Mouse (Mus musculus) kidney, postnatal 14 days (tissue): ENCODE data around the gene Ccdc116.
A peak's percentile ranks its signal among the peaks of the same experiment; 100 is the strongest.
"Not testable (repeated sequence)": the region's sequence is repeated elsewhere in the genome, so short reads cannot be mapped to it uniquely, and the experiment has no call there.

Source experiments
- DNase-seq: peaks from one replicate; pipeline ENCODE4 v3.0.0; 2022; ENCODE audit warnings: mixed read lengths

Ccdc116 gene

GRCm38 (mm10) chr16:17146772-17147235 lies at the start of gene Ccdc116:
Gene Ccdc116 (minus strand): TSS chr16:17147229.
- peak; percentile 82 for DNase-seq

GRCm38 (mm10) chr16:17193823-17194222 lies 46.8 kb upstream of the Ccdc116 start:
- no peak for DNase-seq

- no peak for DNase-seq
These were observed 38.4 kb upstream of the Ccdc116 start for GRCm38 (mm10) chr16:17185475-17185874.

- DNase-seq: no peak
These were observed 36.0 kb upstream of the Ccdc116 start for GRCm38 (mm10) chr16:17183003-17183402.

- DNase-seq: no peak
These were observed 35.1 kb upstream of the Ccdc116 start for GRCm38 (mm10) chr16:17182136-17182535.

- DNase-seq: no peak
These were observed 34.4 kb upstream of the Ccdc116 start for GRCm38 (mm10) chr16:17181382-17181781.

GRCm38 (mm10) chr16:17179706-17180105 lies 32.7 kb upstream of the Ccdc116 start:
- DNase-seq: no peak

GRCm38 (mm10) chr16:17177623-17178170 lies 30.7 kb upstream of the Ccdc116 start:
- no peak for DNase-seq

GRCm38 (mm10) chr16:17175765-17176164 lies 28.7 kb upstream of the Ccdc116 start:
- no peak for DNase-seq

GRCm38 (mm10) chr16:17168049-17168448 lies 21.0 kb upstream of the Ccdc116 start:
- no peak for DNase-seq

GRCm38 (mm10) chr16:17167179-17167578 lies 20.1 kb upstream of the Ccdc116 start:
- DNase-seq: no peak

- DNase-seq: not testable (repeated sequence)
These were observed 18.4 kb upstream of the Ccdc116 start for GRCm38 (mm10) chr16:17165478-17165877.

GRCm38 (mm10) chr16:17154346-17154745 lies 7.3 kb upstream of the Ccdc116 start:
- peak; percentile 27 for DNase-seq

- no peak for DNase-seq
These were observed 4.8 kb upstream of the Ccdc116 start for GRCm38 (mm10) chr16:17151874-17152273.

- peak; percentile 25 for DNase-seq
These were observed 3.7 kb upstream of the Ccdc116 start for GRCm38 (mm10) chr16:17150520-17151258.

GRCm38 (mm10) chr16:17148084-17148483 lies 1.1 kb upstream of the Ccdc116 start:
- peak; percentile 22 for DNase-seq

GRCm38 (mm10) chr16:17147391-17147929 lies 431 bp upstream of the Ccdc116 start:
- peak; percentile 12 for DNase-seq

- no peak for DNase-seq
These were observed 2.7 kb downstream of the Ccdc116 start, which contains the start of gene Ydjc for GRCm38 (mm10) chr16:17144339-17144738. Gene Ydjc (plus strand): TSS chr16:17144621.

- DNase-seq: no peak
These were observed 9.7 kb downstream of the Ccdc116 start for GRCm38 (mm10) chr16:17137355-17137754.

- DNase-seq: no peak
These were observed 14.2 kb downstream of the Ccdc116 start for GRCm38 (mm10) chr16:17132906-17133200.

- peak; percentile 98 for DNase-seq
These were observed 14.7 kb downstream of the Ccdc116 start, which contains the start of gene Sdf2l1 for GRCm38 (mm10) chr16:17132089-17132905. Gene Sdf2l1 (minus strand): TSS chr16:17132383.

- DNase-seq: peak; percentile 17
These were observed 15.6 kb downstream of the Ccdc116 start for GRCm38 (mm10) chr16:17131191-17132088.
